Mouse (Mus musculus): Measurements from ENCODE around the gene Mprip. TPM values are rescaled to one million over a fixed set of nuclear protein-coding genes. Genes with fewer than 3 reads are reported as not detected.

The Mprip gene
- polyA plus RNA-seq (2012; rRNA removed) = 90.4 and 97.4 TPM in 2 replicates

GRCm38 (mm10) chr11:59661005-59661404 lies at the start of gene Mprip:
Mprip (plus strand) TSS chr11:59661305.

DNA sequence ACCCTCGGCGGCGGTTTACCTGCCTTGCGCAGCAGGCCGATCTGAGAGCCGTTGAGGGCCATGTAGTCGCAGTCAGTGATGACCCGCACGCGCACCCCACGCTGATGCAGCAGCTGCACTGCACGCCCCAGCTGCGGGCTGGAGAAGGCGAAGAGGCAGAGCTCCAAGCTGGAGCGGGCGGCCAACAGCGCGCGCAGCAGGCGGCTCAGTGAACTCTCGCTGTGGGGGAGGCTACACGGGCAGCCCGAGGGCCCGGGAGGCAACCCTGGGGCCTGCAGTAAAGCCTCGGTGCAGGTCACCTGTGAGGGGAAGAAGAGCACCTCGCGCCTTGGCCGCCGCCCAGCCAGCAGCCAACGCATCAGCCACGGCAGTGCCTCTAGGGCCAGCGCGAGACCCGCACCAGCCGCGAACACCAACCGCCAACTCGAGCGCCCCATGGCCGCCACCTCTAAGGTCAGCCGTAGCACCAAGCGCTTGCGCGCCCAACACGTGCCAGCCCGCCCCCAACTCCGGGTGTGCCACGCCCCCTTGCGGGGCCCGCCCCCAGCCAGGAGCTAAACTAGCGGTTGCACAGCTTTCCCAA lies 126.2 kb downstream of the Mprip start, which contains the start of gene Pld6:
Gene Pld6, minus strand, starts transcription at position 447 of the 583 bp plus-strand sequence.

DNA sequence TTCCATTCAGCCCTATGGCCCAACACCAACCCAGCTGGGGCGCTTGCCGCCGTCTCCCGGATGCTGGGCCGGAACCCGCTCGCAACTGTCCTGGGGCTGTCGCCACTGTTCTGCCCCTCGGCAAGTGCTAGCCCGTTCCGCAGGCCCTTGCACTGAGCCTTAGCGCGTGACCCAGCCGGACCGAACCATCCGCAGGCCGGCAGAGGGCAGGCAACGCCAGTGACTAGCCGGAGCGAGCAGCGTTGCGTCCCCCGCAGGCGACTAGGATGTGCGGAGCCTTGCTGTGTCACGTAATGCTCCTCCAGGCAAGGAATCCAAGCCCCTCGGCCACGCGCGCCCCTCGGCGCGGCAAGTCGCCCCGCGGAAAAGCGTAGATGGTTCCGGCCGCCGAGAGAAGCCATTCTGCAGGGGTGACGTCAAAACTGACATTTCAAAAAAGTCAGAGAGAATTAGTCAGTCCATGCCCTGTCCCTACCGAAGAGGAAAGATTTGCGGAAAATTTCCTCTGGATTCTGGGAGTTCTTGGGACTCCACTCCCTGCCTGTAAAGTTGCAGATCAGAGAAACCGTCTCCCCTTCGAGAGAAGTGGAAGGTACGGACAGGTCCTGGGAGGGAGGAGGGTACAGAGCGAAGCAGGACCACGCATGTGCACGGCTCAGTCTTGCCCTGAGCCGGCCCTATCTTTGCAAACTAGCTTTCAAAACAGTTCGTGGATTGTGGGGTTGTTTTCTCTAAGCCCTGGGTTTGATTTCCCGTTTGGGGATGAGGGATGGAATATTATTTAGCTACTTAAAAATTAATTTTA lies 148.8 kb downstream of the Mprip start, which contains the start of gene Flcn:
Gene Flcn, minus strand, starts transcription at position 347 of the 805 bp plus-strand sequence.

Other genes with a start within 250 kb of the Mprip start
- 3.7 and 4.3 TPM in 2 replicates for gene Jmjd4, start 211.3 kb upstream of the Mprip start, polyA plus RNA-seq (2012; rRNA removed)
- 25.8 and 30.7 TPM in 2 replicates for gene Snap47, start 210.1 kb upstream of the Mprip start, polyA plus RNA-seq (2012; rRNA removed)
- gene Zfp867, start 188.8 kb upstream of the Mprip start, polyA plus RNA-seq (2012; rRNA removed) = 0.14 and 0.21 TPM in 2 replicates
- gene Zkscan17, start 134.6 kb upstream of the Mprip start, polyA plus RNA-seq (2012; rRNA removed) = 6.5 and 10.6 TPM in 2 replicates
- 0.19 and 0.21 TPM in 2 replicates for gene Nlrp3, start 119.7 kb upstream of the Mprip start, polyA plus RNA-seq (2012; rRNA removed)
- not detected in 2 replicates for gene Olfr222, start 85.1 kb upstream of the Mprip start, polyA plus RNA-seq (2012; rRNA removed)
- not detected in 2 replicates for gene Olfr223, start 68.0 kb upstream of the Mprip start, polyA plus RNA-seq (2012; rRNA removed)
- gene Pld6, start 126.3 kb downstream of the Mprip start, polyA plus RNA-seq (2012; rRNA removed) = 1.2 TPM in 2 replicates
- 31.9 and 36.8 TPM in 2 replicates for gene Flcn, start 148.7 kb downstream of the Mprip start, polyA plus RNA-seq (2012; rRNA removed)
- 22.6 and 25.4 TPM in 2 replicates for gene Nt5m, start 178.1 kb downstream of the Mprip start, polyA plus RNA-seq (2012; rRNA removed)
- 13.7 and 14.4 TPM in 2 replicates for gene Cops3, start 178.5 kb downstream of the Mprip start, polyA plus RNA-seq (2012; rRNA removed)

All from colon, adult 2 months (tissue).